Mouse (Mus musculus) megakaryocyte, embryonic 14.5 days (primary cell): ENCODE data around the gene Mrpl12.

Source experiments
- FLI1 ChIP-seq: IDR thresholded peaks from 2 replicates; pipeline ENCODE4 v1.6.1; 2012; ENCODE audit warnings: low read length, inconsistent platforms, mixed read lengths
- GATA1 ChIP-seq: IDR thresholded peaks from 3 replicates; pipeline ENCODE4 v1.6.1; 2012; ENCODE audit warnings: mixed read lengths, low read length, inconsistent platforms, borderline replicate concordance

- TF ChIP-seq GATA1 (no peak), FLI1 (no peak)
Observed at GRCm38 (mm10) chr11:120493911-120494310, 9.5 kb downstream of the Mrpl12 start.
